Mouse (Mus musculus) heart, adult 2 months (tissue): ENCODE measurements around the gene Gm12695. TPM values are rescaled to one million over a fixed set of nuclear protein-coding genes. Genes with fewer than 3 reads are reported as not detected.

Experiments
- DNase-seq, 2 experiments: peaks; one replicate each; pipeline ENCODE4 v3.0.0; 2021
- H3K27ac ChIP-seq: fragments of 200-600 bp; 2 replicates; pipeline ENCODE4 v1.8.1; 2022
- H3K27me3 ChIP-seq: fragments of 200-500 bp; 2 replicates; pipeline ENCODE4 v1.6.1; 2012; ENCODE audit warnings: mild to moderate bottlenecking, low read length, inconsistent platforms, mixed read lengths; ENCODE audit not compliant: control insufficient read depth, insufficient read depth
- H3K36me3 ChIP-seq: fragments of 200-500 bp; 2 replicates; pipeline ENCODE4 v1.6.1; 2012; ENCODE audit warnings: low read length, inconsistent platforms; ENCODE audit not compliant: control insufficient read depth, insufficient read depth
- H3K4me1 ChIP-seq: fragments of 200-500 bp; 2 replicates; pipeline ENCODE4 v1.6.1; 2011; ENCODE audit warnings: low read length; ENCODE audit not compliant: control insufficient read depth, insufficient read depth
- H3K4me3 ChIP-seq: fragments of 200-600 bp; 2 replicates; pipeline ENCODE4 v1.8.1; 2022
- H3K79me2 ChIP-seq: fragments of 200-500 bp; replicated peaks from 2 replicates; pipeline ENCODE4 v1.6.1; 2012; ENCODE audit warnings: mild to moderate bottlenecking, inconsistent platforms, low read length, moderate library complexity, mixed read lengths; ENCODE audit not compliant: control insufficient read depth, insufficient read depth
- H3K9ac ChIP-seq: fragments of 200-500 bp; 2 replicates; pipeline ENCODE4 v1.6.1; 2012; ENCODE audit warnings: low read depth, mild to moderate bottlenecking, control low read depth, inconsistent platforms, low read length, mixed read lengths
- CTCF ChIP-seq: fragments of 200-600 bp; IDR thresholded peaks from 2 replicates; pipeline ENCODE4 v1.8.1; 2022; ENCODE audit warnings: antibody characterized with exemption, mild to moderate bottlenecking, moderate library complexity
- EP300 ChIP-seq: fragments of 200-500 bp; IDR thresholded peaks from 2 replicates; pipeline ENCODE4 v1.6.1; 2011; ENCODE audit warnings: low read depth, low read length, control low read depth; ENCODE audit not compliant: insufficient read depth
- POLR2A ChIP-seq: fragments of 200-500 bp; IDR thresholded peaks from 2 replicates; pipeline ENCODE4 v1.6.1; 2011; ENCODE audit warnings: mild to moderate bottlenecking, low read depth, low read length, control low read depth; ENCODE audit not compliant: insufficient read depth
- WGBS: fragments of 180-500 bp; shearing (Covaris S2); methylation state at CpG from one replicate; pipeline ENCODE4 v1.1.7; 2018; 5-methylcytosine and 5-hydroxymethylcytosine counted together
- intact Hi-C: fragments of 180-260 bp; cut with DNase I; formaldehyde crosslinking; loops from one replicate; pipeline ENCODE4 v1.15.1; 2025
- polyA plus RNA-seq: library from polyadenylated mRNA; depleted of rRNA; stranded (reverse); fragments of >200 nt; gene quantifications from 2 replicates; pipeline ENCODE4 v1.2.3, GENCODE M21; 2012
- total RNA-seq, 2 experiments: library from RNA; stranded (reverse); gene quantifications; 2 replicates each; pipeline ENCODE4 v1.2.3; 2021

Gene Gm12695
- total and polyA plus RNA-seq, 3 experiments: 0.08 TPM; not detected in 2

DNA sequence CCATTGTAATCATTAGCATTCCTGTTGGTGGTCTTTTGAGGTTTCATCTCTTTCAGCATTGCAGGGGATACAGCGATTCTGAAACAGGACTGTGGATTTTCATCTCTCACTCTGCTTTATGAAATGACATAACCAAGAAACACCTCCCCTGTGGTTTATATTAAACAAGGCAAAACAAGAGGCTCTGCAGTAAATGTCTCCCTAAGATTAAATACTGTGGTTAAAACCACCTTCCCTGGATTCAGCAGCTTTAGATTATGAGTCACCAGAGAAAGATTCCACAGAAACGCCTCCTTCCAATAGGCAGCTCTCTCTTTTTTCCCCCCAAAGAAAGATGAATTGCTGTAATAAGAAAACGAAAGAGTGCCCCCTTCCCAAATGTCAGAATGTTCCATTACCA is 4.9 kb upstream of the Gm12695 start:
- 56% methylated on average over 3 of the region's 3 CpGs for WGBS
- no peak for DNase-seq
- H3K27me3 ChIP-seq: no peaks in the 10 kb centered on the region
- no peaks in the 10 kb centered on the region for H3K4me1 ChIP-seq
- no peak overlapping the region for H3K27ac ChIP-seq
- TF ChIP-seq POLR2A (no peak), CTCF (no peak), EP300 (no peak)
- no peak overlapping the region for H3K9ac ChIP-seq
- no peaks in the 10 kb centered on the region for H3K79me2 ChIP-seq
- intact Hi-C loops: no loop called here
- H3K36me3 ChIP-seq: no peaks in the 10 kb centered on the region
- no peak overlapping the region for H3K4me3 ChIP-seq

DNA sequence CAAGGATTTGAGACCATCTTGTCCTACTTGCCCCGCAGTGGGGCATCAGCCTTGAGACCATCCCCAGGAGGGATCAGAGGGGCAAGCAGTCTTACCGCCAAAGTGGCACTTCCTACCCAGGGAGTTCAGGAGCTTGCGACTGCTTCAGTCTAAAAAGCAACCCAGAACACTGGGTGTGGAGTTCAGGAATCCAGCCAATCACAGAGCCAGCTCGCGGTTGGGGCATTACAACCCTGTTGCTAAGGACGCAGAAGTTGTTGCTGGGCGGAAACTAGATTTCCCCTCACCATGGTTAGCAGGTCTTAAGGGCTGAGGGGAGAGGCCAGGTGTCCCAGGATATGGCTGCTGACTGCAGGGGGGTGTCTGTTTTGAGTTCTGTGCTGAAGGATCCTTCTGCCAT is 1.6 kb upstream of the Gm12695 start:
- DNase-seq: no peak
- Histone ChIP-seq H3K36me3 (no peaks in the 10 kb centered on the region), H3K9ac (no peak overlapping the region), H3K4me3 (no peak overlapping the region), H3K27ac (no peak overlapping the region), H3K4me1 (no peaks in the 10 kb centered on the region), H3K79me2 (no peaks in the 10 kb centered on the region), H3K27me3 (no peaks in the 10 kb centered on the region)
- WGBS: 18% methylated on average over 7 of the region's 7 CpGs
- intact Hi-C loops: no loop called here
- TF ChIP-seq CTCF (no peak), POLR2A (no peak), EP300 (no peak)

DNA sequence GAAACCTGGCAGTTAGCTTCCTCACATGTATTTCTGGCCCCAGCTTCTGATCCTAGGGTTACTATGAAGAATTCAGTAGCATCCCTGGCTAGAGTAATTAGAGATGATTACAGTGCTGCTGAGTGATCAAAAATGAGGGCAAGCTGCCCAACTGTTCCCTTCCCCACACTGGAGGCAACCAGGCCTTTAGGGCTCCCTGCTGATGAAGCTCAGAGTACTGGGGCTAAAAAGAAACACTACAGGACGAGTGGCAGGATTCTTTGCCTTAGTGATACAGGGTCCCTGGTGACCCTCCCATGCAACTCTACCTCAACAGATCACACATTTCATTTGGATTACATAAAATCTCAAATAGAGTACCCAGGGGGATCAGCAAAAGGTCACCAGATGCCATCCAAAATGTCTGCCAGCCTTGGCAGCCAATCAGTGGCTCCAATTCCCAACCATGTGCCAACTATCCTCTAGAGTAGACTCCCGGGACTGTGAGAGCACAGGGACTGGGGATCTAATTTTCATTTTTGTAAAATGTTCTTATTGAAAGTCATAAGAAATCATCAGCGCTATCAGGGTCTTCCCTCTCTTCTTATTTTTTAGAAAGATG is 11.9 kb downstream of the Gm12695 start:
- no peaks in the 10 kb centered on the region for H3K4me1 ChIP-seq
- no peaks in the 10 kb centered on the region for H3K79me2 ChIP-seq
- no peak overlapping the region for H3K9ac ChIP-seq
- H3K27me3 ChIP-seq: no peaks in the 10 kb centered on the region
- no peaks in the 10 kb centered on the region for H3K36me3 ChIP-seq
- 64% methylated on average over 3 of the region's 3 CpGs for WGBS
- H3K4me3 ChIP-seq: no peak overlapping the region
- H3K27ac ChIP-seq: no peak overlapping the region
- TF ChIP-seq CTCF: no peak
- TF ChIP-seq POLR2A: no peak
- TF ChIP-seq EP300: no peak
- intact Hi-C loops: no loop called here
- DNase-seq: no peak

GRCm38 (mm10) chr4:96766396-96766998 is 18.5 kb downstream of the Gm12695 start:
- intact Hi-C loops: no loop called here
- no peak overlapping the region for H3K4me3 ChIP-seq
- no peak overlapping the region for H3K9ac ChIP-seq
- TF ChIP-seq EP300: no peak
- 39% methylated on average over 2 of the region's 2 CpGs for WGBS
- no peak overlapping the region for H3K27ac ChIP-seq
- H3K4me1 ChIP-seq: no peaks in the 10 kb centered on the region
- no peaks in the 10 kb centered on the region for H3K36me3 ChIP-seq
- DNase-seq: no peak
- no peaks in the 10 kb centered on the region for H3K79me2 ChIP-seq
- no peaks in the 10 kb centered on the region for H3K27me3 ChIP-seq

DNA sequence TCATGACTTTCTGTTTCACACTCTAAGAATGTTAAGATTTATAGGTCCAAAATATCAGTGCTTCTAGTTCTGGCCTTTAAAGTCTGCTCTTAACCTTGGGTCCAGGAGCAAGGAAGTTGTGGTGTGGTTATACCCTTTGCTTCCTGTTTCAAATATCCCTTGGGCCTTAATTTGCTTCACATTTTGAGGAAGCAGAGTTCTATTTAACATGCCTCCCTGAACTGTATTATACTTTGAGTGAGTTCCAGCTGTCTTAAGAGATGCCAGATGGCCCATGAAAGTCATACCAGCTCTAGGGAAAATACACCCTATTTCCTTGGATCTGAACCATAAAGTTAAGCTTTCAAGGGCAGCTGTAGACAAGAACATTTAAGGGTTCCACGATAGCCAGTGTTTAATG is 33.0 kb downstream of the Gm12695 start:
- Histone ChIP-seq H3K79me2 (no peaks in the 10 kb centered on the region), H3K27me3 (no peaks in the 10 kb centered on the region), H3K9ac (no peak overlapping the region), H3K4me3 (no peak overlapping the region), H3K27ac (no peak overlapping the region), H3K4me1 (no peaks in the 10 kb centered on the region), H3K36me3 (no peaks in the 10 kb centered on the region)
- 68% methylated on average over 1 of the region's 1 CpGs for WGBS
- intact Hi-C loops: no loop called here
- no peak for TF ChIP-seq POLR2A
- no peak for TF ChIP-seq CTCF
- no peak for TF ChIP-seq EP300
- no peak for DNase-seq

DNA sequence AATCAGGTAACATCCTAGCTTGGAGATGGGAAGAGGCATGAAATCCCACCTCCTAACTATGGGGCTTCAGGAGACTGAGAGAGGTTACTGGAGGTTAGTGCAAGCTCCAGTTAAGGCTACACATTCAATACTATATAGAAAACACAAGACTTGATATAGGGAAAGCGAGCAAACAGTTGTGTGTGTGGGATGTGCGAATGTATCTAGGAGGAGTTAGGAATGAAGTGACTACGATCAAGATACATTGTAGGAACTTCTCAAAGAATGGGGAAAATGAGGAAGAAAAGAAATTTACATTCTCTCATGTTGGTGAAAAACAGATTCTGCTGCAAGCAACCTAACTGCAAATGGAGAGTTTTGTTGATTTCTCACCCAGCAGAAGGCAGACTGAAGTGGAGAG is 44.5 kb downstream of the Gm12695 start:
- no peaks in the 10 kb centered on the region for H3K36me3 ChIP-seq
- intact Hi-C loops: no loop called here
- TF ChIP-seq EP300 (no peak), POLR2A (no peak)
- H3K27ac ChIP-seq: no peak overlapping the region
- DNase-seq: no peak
- 86% methylated on average over 3 of the region's 3 CpGs for WGBS
- no peaks in the 10 kb centered on the region for H3K27me3 ChIP-seq
- no peak overlapping the region for H3K9ac ChIP-seq
- no peaks in the 10 kb centered on the region for H3K4me1 ChIP-seq
- no peaks in the 10 kb centered on the region for H3K79me2 ChIP-seq
- no peak overlapping the region for H3K4me3 ChIP-seq
